Mouse (Mus musculus) kidney, embryonic 15.5 days (tissue): ENCODE measurements around the gene Scaf8. TPM values are rescaled to one million over a fixed set of nuclear protein-coding genes. Genes with fewer than 3 reads are reported as not detected.

ENCODE experiments used
- ATAC-seq: fragments of 200-750 bp; cut with Nextera tagmentation; replicated peaks from 2 replicates; pipeline ENCODE4 v1.8.0; 2017; ENCODE audit warnings: moderate TSS enrichment; ENCODE audit not compliant: low FRiP score
- H3K27ac ChIP-seq: fragments of 300-500 bp; sonication (generic); 2 replicates; pipeline ENCODE4 v1.5.1; 2015; ENCODE audit warnings: mild to moderate bottlenecking, inconsistent platforms
- H3K27me3 ChIP-seq: fragments of 300-500 bp; sonication (generic); 2 replicates; pipeline ENCODE4 v1.6.1; 2015; ENCODE audit warnings: inconsistent platforms
- H3K36me3 ChIP-seq: fragments of 300-500 bp; sonication (generic); 2 replicates; pipeline ENCODE4 v1.6.1; 2015; ENCODE audit warnings: inconsistent platforms
- H3K4me1 ChIP-seq: fragments of 300-500 bp; sonication (generic); 2 replicates; pipeline ENCODE4 v1.6.1; 2015; ENCODE audit warnings: inconsistent platforms
- H3K4me2 ChIP-seq: fragments of 300-500 bp; sonication (generic); 2 replicates; pipeline ENCODE4 v1.6.1; 2015; ENCODE audit warnings: moderate library complexity, mild to moderate bottlenecking, inconsistent platforms
- H3K4me3 ChIP-seq: fragments of 300-500 bp; sonication (generic); replicated peaks from 2 replicates; pipeline ENCODE4 v1.5.1; 2015; ENCODE audit warnings: mild to moderate bottlenecking, inconsistent platforms
- H3K9ac ChIP-seq: fragments of 300-500 bp; sonication (generic); 2 replicates; pipeline ENCODE4 v1.6.1; 2015; ENCODE audit warnings: mild to moderate bottlenecking, inconsistent platforms
- H3K9me3 ChIP-seq: fragments of 300-500 bp; sonication (generic); replicated peaks from 2 replicates; pipeline ENCODE4 v1.6.1; 2016; ENCODE audit warnings: inconsistent platforms
- WGBS: fragments of 180-500 bp; shearing (Covaris S2); methylation state at CpG from one replicate; pipeline ENCODE4 v1.1.7; 2015; ENCODE audit warnings: mixed read lengths; 5-methylcytosine and 5-hydroxymethylcytosine counted together
- polyA plus RNA-seq: library from polyadenylated mRNA; unstranded; fragments of >200 nt; fragmentation: Nextera tagmentation; extraction: Ambion mirVana; gene quantifications from 2 replicates; pipeline ENCODE4 v1.2.1, GENCODE M21; 2015

Gene Scaf8
- polyA plus RNA-seq, 1 experiment from 2014 or later, result 23.1 TPM

GRCm38 (mm10) chr17:3212886-3213285, 98.1 kb downstream of the Scaf8 start:
- ATAC-seq, result no peak
- no peak overlapping the region for H3K4me2 ChIP-seq

DNA sequence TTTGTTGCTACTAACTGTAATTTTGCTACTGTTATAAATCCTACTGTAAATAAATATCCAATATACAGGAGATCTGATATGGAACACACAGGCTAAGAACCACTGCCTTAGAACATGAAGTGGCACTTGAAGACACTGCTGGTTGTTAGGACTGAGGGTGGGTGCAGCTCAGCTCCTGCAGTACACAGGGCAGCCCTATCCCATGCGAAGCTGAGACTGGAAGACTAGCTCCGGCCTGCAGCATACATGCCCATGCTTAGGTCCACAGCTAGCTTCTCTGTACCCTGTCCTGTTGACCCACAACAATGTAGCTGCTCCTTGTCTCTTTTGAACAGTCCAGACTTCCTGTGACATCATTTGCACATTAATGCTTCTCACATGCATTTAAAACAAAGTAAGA, 100.1 kb downstream of the Scaf8 start:
- Histone ChIP-seq H3K9ac (no peak overlapping the region), H3K4me2 (no peak overlapping the region), H3K27me3 (no peaks in the 10 kb centered on the region), H3K27ac (no peak overlapping the region), H3K4me3 (no peak overlapping the region), H3K4me1 (peaks cover 13% of the 10 kb centered on the region), H3K36me3 (peaks cover 37% of the 10 kb centered on the region), H3K9me3 (no peaks in the 10 kb centered on the region)
- no peak for ATAC-seq
- 92% methylated on average over 2 of the region's 2 CpGs for WGBS

More at GRCm38 (mm10) chr17:3212886-3213285, 98.1 kb downstream of the Scaf8 start:
- Histone ChIP-seq H3K9ac (no peak overlapping the region), H3K27ac (no peak overlapping the region), H3K4me1 (peaks cover 5% of the 10 kb centered on the region), H3K36me3 (peaks cover 39% of the 10 kb centered on the region), H3K4me3 (no peak overlapping the region), H3K9me3 (no peaks in the 10 kb centered on the region), H3K27me3 (no peaks in the 10 kb centered on the region)
- whole genome bisulfite sequencing, result 92% methylated on average over 10 of the region's 10 CpGs

GRCm38 (mm10) chr17:3217023-3217422, 102.3 kb downstream of the Scaf8 start:
- Histone ChIP-seq H3K27ac (no peak overlapping the region), H3K27me3 (no peaks in the 10 kb centered on the region), H3K4me3 (no peak overlapping the region), H3K9ac (no peak overlapping the region), H3K4me1 (peaks cover 13% of the 10 kb centered on the region), H3K36me3 (peaks cover 35% of the 10 kb centered on the region), H3K4me2 (no peak overlapping the region), H3K9me3 (no peaks in the 10 kb centered on the region)
- 91% methylated on average over 5 of the region's 5 CpGs for WGBS
- no peak for ATAC-seq

GRCm38 (mm10) chr17:3218364-3218763, 103.6 kb downstream of the Scaf8 start:
- Histone ChIP-seq H3K9me3 (no peaks in the 10 kb centered on the region), H3K4me3 (no peak overlapping the region), H3K9ac (no peak overlapping the region), H3K27me3 (no peaks in the 10 kb centered on the region), H3K36me3 (peaks cover 29% of the 10 kb centered on the region), H3K4me1 (peaks cover 13% of the 10 kb centered on the region), H3K27ac (no peak overlapping the region), H3K4me2 (no peak overlapping the region)
- WGBS, result 40% methylated on average over 7 of the region's 7 CpGs
- no peak for ATAC-seq

DNA sequence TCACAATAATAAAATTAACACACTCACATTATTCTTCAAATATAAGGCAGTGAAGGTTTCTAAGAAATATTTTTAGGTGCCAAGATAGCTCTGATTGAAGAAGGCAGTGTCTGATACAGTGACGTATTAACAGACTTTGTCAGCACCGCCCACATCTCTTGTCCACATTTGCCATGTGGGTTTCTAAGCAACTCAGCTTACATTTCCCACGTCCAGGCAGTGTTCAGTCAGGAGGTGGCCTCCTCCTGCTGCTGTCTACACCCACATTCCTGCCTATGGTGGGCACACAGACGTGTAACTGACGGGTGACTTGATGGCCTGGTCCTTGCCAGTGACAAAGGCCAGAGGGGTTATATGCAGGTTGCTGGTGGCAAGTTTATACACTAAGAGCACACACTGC, 104.1 kb downstream of the Scaf8 start:
- H3K27ac ChIP-seq, result no peak overlapping the region

GRCm38 (mm10) chr17:3220201-3220600, 105.4 kb downstream of the Scaf8 start:
- WGBS, result 59% methylated on average over 11 of the region's 11 CpGs
- Histone ChIP-seq H3K27me3 (no peaks in the 10 kb centered on the region), H3K9me3 (no peaks in the 10 kb centered on the region), H3K27ac (no peak overlapping the region), H3K36me3 (peaks cover 20% of the 10 kb centered on the region), H3K4me1 (peaks cover 13% of the 10 kb centered on the region), H3K4me2 (no peak overlapping the region), H3K9ac (no peak overlapping the region), H3K4me3 (no peak overlapping the region)
- no peak for ATAC-seq

More for the DNA sequence above, 104.1 kb downstream of the Scaf8 start:
- no peaks in the 10 kb centered on the region for H3K9me3 ChIP-seq
- H3K36me3 ChIP-seq, result peaks cover 29% of the 10 kb centered on the region
- ATAC-seq, result peak; percentile 50; the same call in 1 of the 2 replicates
- no peak overlapping the region for H3K4me3 ChIP-seq
- WGBS, result 61% methylated on average over 5 of the region's 5 CpGs
- peaks cover 13% of the 10 kb centered on the region for H3K4me1 ChIP-seq
- no peak overlapping the region for H3K4me2 ChIP-seq
- no peak overlapping the region for H3K9ac ChIP-seq
- H3K27me3 ChIP-seq, result no peaks in the 10 kb centered on the region

- H3K27me3 ChIP-seq, result no peaks in the 10 kb centered on the region
- no peak for ATAC-seq
- 63% methylated on average over 2 of the region's 2 CpGs for WGBS
These were observed 108.3 kb downstream of the Scaf8 start for GRCm38 (mm10) chr17:3223071-3223470.

GRCm38 (mm10) chr17:3223721-3224120, 108.9 kb downstream of the Scaf8 start:
- H3K4me2 ChIP-seq, result no peak overlapping the region
- no peaks in the 10 kb centered on the region for H3K27me3 ChIP-seq
- no peak for ATAC-seq
- 0 out of 2 replicates have a peak, but pooled peaks cover 3% of the 10 kb centered on the region for H3K36me3 ChIP-seq
- H3K9me3 ChIP-seq, result no peaks in the 10 kb centered on the region
- WGBS, result 77% methylated on average over 3 of the region's 3 CpGs
- H3K27ac ChIP-seq, result no peak overlapping the region
- H3K4me1 ChIP-seq, result peaks cover 3% of the 10 kb centered on the region
- no peak overlapping the region for H3K9ac ChIP-seq
- H3K4me3 ChIP-seq, result no peak overlapping the region

More at GRCm38 (mm10) chr17:3223071-3223470, 108.3 kb downstream of the Scaf8 start:
- peaks cover 9% of the 10 kb centered on the region for H3K4me1 ChIP-seq
- no peak overlapping the region for H3K9ac ChIP-seq
- H3K4me3 ChIP-seq, result no peak overlapping the region
- H3K36me3 ChIP-seq, result 0 out of 2 replicates have a peak, but pooled peaks cover 3% of the 10 kb centered on the region
- H3K4me2 ChIP-seq, result no peak overlapping the region
- no peak overlapping the region for H3K27ac ChIP-seq
- H3K9me3 ChIP-seq, result no peaks in the 10 kb centered on the region

DNA sequence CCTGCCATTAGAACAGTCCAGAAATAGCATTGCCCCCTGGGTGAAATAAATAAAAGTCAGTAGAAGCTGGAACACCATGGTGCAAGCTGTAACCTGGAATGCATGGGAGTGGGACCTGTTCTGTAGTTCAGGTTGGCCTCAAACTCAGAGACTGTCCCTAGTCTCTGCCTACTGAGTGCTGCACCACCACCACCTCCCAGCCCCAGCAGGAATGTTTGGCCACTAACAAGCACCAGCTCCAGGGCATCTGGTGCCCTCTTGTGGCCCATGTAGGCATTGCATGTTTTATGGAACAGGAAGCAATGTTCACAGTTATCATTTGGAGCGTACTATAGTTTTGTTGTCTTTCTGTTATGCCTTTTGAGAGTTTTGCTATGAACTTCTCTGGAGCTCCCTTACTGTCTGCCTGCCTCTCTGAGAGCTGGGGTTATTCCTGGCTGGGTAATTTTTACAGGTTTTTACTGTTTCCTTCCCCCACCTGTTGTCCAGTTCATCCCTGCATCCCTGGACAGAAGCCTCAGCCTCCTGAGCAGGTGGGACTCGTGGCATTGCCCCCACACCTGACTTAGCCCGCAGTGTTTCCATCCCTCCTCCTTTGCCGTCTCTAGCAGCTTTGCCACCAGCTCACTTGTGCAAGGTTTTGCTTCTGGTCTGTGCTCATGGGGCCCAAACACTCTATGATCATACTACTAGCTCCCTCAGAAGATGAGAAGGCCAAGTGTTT, 109.8 kb downstream of the Scaf8 start:
- Histone ChIP-seq H3K9ac (no peak overlapping the region), H3K9me3 (no peaks in the 10 kb centered on the region)

DNA sequence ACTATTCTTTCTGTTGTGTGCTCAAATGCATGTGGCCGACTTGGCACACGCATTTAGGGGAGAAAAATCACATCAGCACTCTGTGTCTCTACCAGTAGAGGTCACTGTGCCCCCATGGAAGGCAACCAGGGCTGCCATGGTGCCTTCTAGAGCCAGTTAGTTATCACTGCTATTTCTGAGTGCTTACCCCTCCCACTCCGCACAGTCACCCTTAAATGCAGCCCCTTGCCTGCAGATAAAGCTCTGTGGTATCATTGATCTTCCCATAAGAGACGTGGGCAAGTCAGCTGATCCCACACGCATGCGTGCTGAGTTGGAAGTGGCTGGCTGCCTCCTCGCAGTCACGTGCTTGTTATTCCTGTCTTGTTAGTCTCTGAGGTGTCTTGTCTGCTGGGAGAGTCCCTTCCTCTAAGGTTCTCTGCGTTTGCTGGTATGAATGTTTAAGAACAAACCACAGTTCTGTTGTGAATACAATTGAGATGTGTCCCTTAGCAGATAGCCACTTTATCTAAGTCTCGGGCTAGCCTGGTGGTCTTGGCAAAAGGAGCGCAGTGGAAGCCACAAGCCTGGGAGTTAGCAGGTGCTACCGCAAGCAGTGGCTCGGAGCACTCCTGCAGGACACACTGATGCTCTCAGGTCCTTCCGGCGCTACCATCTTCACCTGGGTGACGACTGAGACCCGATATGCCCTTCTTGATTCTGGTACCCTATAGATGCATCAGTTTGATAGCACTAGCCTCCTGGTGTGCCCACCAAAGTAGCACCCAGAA, 115.6 kb downstream of the Scaf8 start:
- Histone ChIP-seq H3K27me3 (no peaks in the 10 kb centered on the region), H3K4me3 (no peak overlapping the region), H3K4me1 (no peaks in the 10 kb centered on the region), H3K9me3 (no peaks in the 10 kb centered on the region), H3K4me2 (no peak overlapping the region), H3K27ac (no peak overlapping the region), H3K9ac (no peak overlapping the region), H3K36me3 (peaks cover 19% of the 10 kb centered on the region)
- peak; percentile 54 for ATAC-seq
- 79% methylated on average over 17 of the region's 17 CpGs for WGBS

More for the DNA sequence above, 109.8 kb downstream of the Scaf8 start:
- H3K4me3 ChIP-seq, result no peak overlapping the region
- whole genome bisulfite sequencing, result 65% methylated on average over 4 of the region's 4 CpGs
- H3K4me2 ChIP-seq, result no peak overlapping the region
- H3K27ac ChIP-seq, result no peak overlapping the region
- 0 out of 2 replicates have a peak, but pooled peaks cover 3% of the 10 kb centered on the region for H3K36me3 ChIP-seq
- H3K4me1 ChIP-seq, result no peaks in the 10 kb centered on the region
- no peaks in the 10 kb centered on the region for H3K27me3 ChIP-seq
- ATAC-seq, result peak; percentile 88

DNA sequence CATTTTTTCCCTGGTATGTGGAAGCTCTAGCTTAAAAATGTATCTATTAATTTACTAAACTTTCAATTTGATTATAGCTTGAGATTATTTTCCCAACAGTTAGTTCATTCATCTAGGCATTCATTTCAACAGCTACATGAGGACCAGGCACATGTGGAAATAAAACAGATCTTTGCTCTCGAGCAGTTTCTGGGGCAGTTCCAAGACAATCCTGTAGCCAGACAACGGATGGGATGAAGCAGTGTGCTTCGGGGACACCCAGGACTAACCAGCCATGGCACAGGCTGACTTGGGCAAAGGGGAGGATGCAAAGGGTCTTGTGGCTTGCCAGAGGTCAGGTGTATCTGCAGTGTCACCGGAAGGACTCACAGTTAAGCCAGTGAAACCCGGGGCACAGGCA, 117.9 kb downstream of the Scaf8 start:
- H3K4me2 ChIP-seq, result no peak overlapping the region
- H3K27me3 ChIP-seq, result no peaks in the 10 kb centered on the region
- H3K9ac ChIP-seq, result no peak overlapping the region
- WGBS, result 88% methylated on average over 5 of the region's 5 CpGs
- no peaks in the 10 kb centered on the region for H3K4me1 ChIP-seq
- H3K36me3 ChIP-seq, result peaks cover 20% of the 10 kb centered on the region
- H3K4me3 ChIP-seq, result no peak overlapping the region
- H3K9me3 ChIP-seq, result no peaks in the 10 kb centered on the region
- no peak for ATAC-seq
- H3K27ac ChIP-seq, result no peak overlapping the region

GRCm38 (mm10) chr17:3243672-3244071, 128.9 kb downstream of the Scaf8 start:
- no peak overlapping the region for H3K27ac ChIP-seq
- no peaks in the 10 kb centered on the region for H3K9me3 ChIP-seq
- H3K36me3 ChIP-seq, result 0 out of 2 replicates have a peak, but pooled peaks cover 7% of the 10 kb centered on the region
- H3K4me3 ChIP-seq, result no peak overlapping the region
- H3K9ac ChIP-seq, result no peak overlapping the region
- WGBS, result 85% methylated on average over 3 of the region's 3 CpGs
- peaks cover 13% of the 10 kb centered on the region for H3K4me1 ChIP-seq
- no peak overlapping the region for H3K4me2 ChIP-seq
- no peak for ATAC-seq
- H3K27me3 ChIP-seq, result no peaks in the 10 kb centered on the region
